Mouse (Mus musculus) heart, adult 2 months (tissue): Measurements from ENCODE around the gene P4hb.

Source experiments
- CTCF ChIP-seq: fragments of 200-600 bp; IDR thresholded peaks from 2 replicates; pipeline ENCODE4 v1.8.1; 2022; ENCODE audit warnings: antibody characterized with exemption, mild to moderate bottlenecking, moderate library complexity
- EP300 ChIP-seq: fragments of 200-500 bp; IDR thresholded peaks from 2 replicates; pipeline ENCODE4 v1.6.1; 2011; ENCODE audit warnings: low read depth, low read length, control low read depth; ENCODE audit not compliant: insufficient read depth
- POLR2A ChIP-seq: fragments of 200-500 bp; IDR thresholded peaks from 2 replicates; pipeline ENCODE4 v1.6.1; 2011; ENCODE audit warnings: mild to moderate bottlenecking, low read depth, low read length, control low read depth; ENCODE audit not compliant: insufficient read depth

DNA sequence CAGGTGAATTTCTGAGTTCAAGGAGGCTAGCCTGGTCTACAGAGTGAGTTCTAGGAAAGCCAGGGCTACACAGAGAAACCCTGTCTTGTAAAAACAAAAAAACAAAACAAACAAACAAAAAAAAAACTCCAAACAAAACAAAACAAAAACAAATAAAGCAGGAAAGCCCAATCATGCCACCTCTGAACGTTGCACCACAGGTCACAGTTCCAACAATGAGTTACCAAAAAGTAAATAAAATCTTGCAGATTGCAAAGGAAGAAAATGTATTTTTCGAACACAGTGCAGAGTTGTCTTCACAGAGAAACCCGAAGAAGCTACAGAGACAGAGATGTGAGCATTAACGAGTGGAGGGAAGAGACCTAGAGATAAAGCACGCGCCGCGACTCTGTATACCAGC is 50.5 kb downstream of the P4hb start:
- TF ChIP-seq CTCF (no peak), POLR2A (no peak), EP300 (no peak)
